Mouse (Mus musculus): ENCODE measurements around the gene Map3k7. TPM values are rescaled to one million over a fixed set of nuclear protein-coding genes. Genes with fewer than 3 reads are reported as not detected.

Gene Map3k7
- polyA plus RNA-seq, 1 experiment from 2014 or later = 26.2 TPM

- no peak for DNase-seq (ENCODE audit: low spot score)
- H3K9me3 ChIP-seq (ENCODE audit: control insufficient read depth, low read length) = no peaks in the 10 kb centered on the region
- no peak overlapping the region for H3K27ac ChIP-seq (ENCODE audit: low read depth, low read length)
- no peak overlapping the region for H3K9ac ChIP-seq (ENCODE audit: low read depth, low read length)
- no peaks in the 10 kb centered on the region for H3K36me3 ChIP-seq (ENCODE audit: control insufficient read depth, insufficient read depth, low read length)
- ATAC-seq (replicated peaks; ENCODE audit: low FRiP score) = no peak
- no peaks in the 10 kb centered on the region for H3K27me3 ChIP-seq (replicated peaks; ENCODE audit: control insufficient read depth, insufficient read depth, low read length)
- peaks cover 16% of the 10 kb centered on the region for H3K4me1 ChIP-seq (replicated peaks; ENCODE audit: control insufficient read depth, insufficient read depth, low read length)
- no peak overlapping the region for H3K4me2 ChIP-seq
- WGBS = 66% methylated on average over 1 of the region's 1 CpGs
- no peak overlapping the region for H3K4me3 ChIP-seq (ENCODE audit: low read depth, low read length)
Observed at GRCm38 (mm10) chr4:31971437-31971836, 7.5 kb downstream of the Map3k7 start.

- DNase-seq (ENCODE audit: low spot score) = no peak
- no peaks in the 10 kb centered on the region for H3K9me3 ChIP-seq (ENCODE audit: control insufficient read depth, low read length)
- H3K27ac ChIP-seq (ENCODE audit: low read depth, low read length) = no peak overlapping the region
- no peak overlapping the region for H3K4me2 ChIP-seq
- ATAC-seq (replicated peaks; ENCODE audit: low FRiP score) = no peak
- H3K36me3 ChIP-seq (ENCODE audit: control insufficient read depth, insufficient read depth, low read length) = peaks cover 3% of the 10 kb centered on the region; the same call in 1 of the 2 replicates
- no peak overlapping the region for H3K4me3 ChIP-seq (ENCODE audit: low read depth, low read length)
- peaks cover 16% of the 10 kb centered on the region for H3K4me1 ChIP-seq (replicated peaks; ENCODE audit: control insufficient read depth, insufficient read depth, low read length)
- H3K9ac ChIP-seq (ENCODE audit: low read depth, low read length) = no peak overlapping the region
- no peaks in the 10 kb centered on the region for H3K27me3 ChIP-seq (replicated peaks; ENCODE audit: control insufficient read depth, insufficient read depth, low read length)
- 69% methylated on average over 6 of the region's 6 CpGs for WGBS
Observed at GRCm38 (mm10) chr4:31972181-31972580, 8.3 kb downstream of the Map3k7 start.

- 69% methylated on average over 3 of the region's 3 CpGs for WGBS
- H3K9ac ChIP-seq (ENCODE audit: low read depth, low read length) = no peak overlapping the region
- no peak overlapping the region for H3K27ac ChIP-seq (ENCODE audit: low read depth, low read length)
Observed at GRCm38 (mm10) chr4:31975260-31975950, 11.5 kb downstream of the Map3k7 start.

GRCm38 (mm10) chr4:31981863-31982262 lies 18.0 kb downstream of the Map3k7 start:
- no peak overlapping the region for H3K4me2 ChIP-seq
- no peak for DNase-seq (ENCODE audit: low spot score)
- H3K27me3 ChIP-seq (replicated peaks; ENCODE audit: control insufficient read depth, insufficient read depth, low read length) = no peaks in the 10 kb centered on the region
- no peak overlapping the region for H3K9ac ChIP-seq (ENCODE audit: low read depth, low read length)
- no peak for ATAC-seq (replicated peaks; ENCODE audit: low FRiP score)
- no peaks in the 10 kb centered on the region for H3K9me3 ChIP-seq (ENCODE audit: control insufficient read depth, low read length)
- H3K4me1 ChIP-seq (replicated peaks; ENCODE audit: control insufficient read depth, insufficient read depth, low read length) = no peaks in the 10 kb centered on the region
- H3K4me3 ChIP-seq (ENCODE audit: low read depth, low read length) = no peak overlapping the region
- WGBS = 90% methylated on average over 8 of the region's 8 CpGs
- H3K27ac ChIP-seq (ENCODE audit: low read depth, low read length) = no peak overlapping the region
- peaks cover 14% of the 10 kb centered on the region for H3K36me3 ChIP-seq (ENCODE audit: control insufficient read depth, insufficient read depth, low read length)

More at GRCm38 (mm10) chr4:31975260-31975950, 11.5 kb downstream of the Map3k7 start:
- H3K27me3 ChIP-seq (replicated peaks; ENCODE audit: control insufficient read depth, insufficient read depth, low read length) = no peaks in the 10 kb centered on the region
- no peak overlapping the region for H3K4me3 ChIP-seq (ENCODE audit: low read depth, low read length)
- H3K9me3 ChIP-seq (ENCODE audit: control insufficient read depth, low read length) = no peaks in the 10 kb centered on the region
- DNase-seq (ENCODE audit: low spot score) (no peak), ATAC-seq (replicated peaks; ENCODE audit: low FRiP score) (no peak)
- H3K4me1 ChIP-seq (replicated peaks; ENCODE audit: control insufficient read depth, insufficient read depth, low read length) = peaks cover 10% of the 10 kb centered on the region
- peaks cover 7% of the 10 kb centered on the region; the same call in 1 of the 2 replicates for H3K36me3 ChIP-seq (ENCODE audit: control insufficient read depth, insufficient read depth, low read length)
- H3K4me2 ChIP-seq = no peak overlapping the region

GRCm38 (mm10) chr4:31993386-31993785 lies 29.5 kb downstream of the Map3k7 start:
- Histone ChIP-seq H3K9me3 (ENCODE audit: control insufficient read depth, low read length) (no peaks in the 10 kb centered on the region), H3K4me3 (ENCODE audit: low read depth, low read length) (no peak overlapping the region), H3K9ac (ENCODE audit: low read depth, low read length) (no peak overlapping the region), H3K27me3 (replicated peaks; ENCODE audit: control insufficient read depth, insufficient read depth, low read length) (no peaks in the 10 kb centered on the region), H3K27ac (ENCODE audit: low read depth, low read length) (no peak overlapping the region), H3K36me3 (ENCODE audit: control insufficient read depth, insufficient read depth, low read length) (peaks cover 9% of the 10 kb centered on the region; the same call in 1 of the 2 replicates), H3K4me1 (replicated peaks; ENCODE audit: control insufficient read depth, insufficient read depth, low read length) (no peaks in the 10 kb centered on the region), H3K4me2 (no peak overlapping the region)
- WGBS = 81% methylated on average over 2 of the region's 2 CpGs
- no peak for ATAC-seq (replicated peaks; ENCODE audit: low FRiP score)
- no peak for DNase-seq (ENCODE audit: low spot score)

GRCm38 (mm10) chr4:31993865-31994264 lies 30.0 kb downstream of the Map3k7 start:
- no peak overlapping the region for H3K27ac ChIP-seq (ENCODE audit: low read depth, low read length)
- no peaks in the 10 kb centered on the region for H3K9me3 ChIP-seq (ENCODE audit: control insufficient read depth, low read length)
- 54% methylated on average over 1 of the region's 1 CpGs for WGBS
- H3K4me2 ChIP-seq = no peak overlapping the region
- peaks cover 9% of the 10 kb centered on the region; the same call in 1 of the 2 replicates for H3K36me3 ChIP-seq (ENCODE audit: control insufficient read depth, insufficient read depth, low read length)
- no peaks in the 10 kb centered on the region for H3K27me3 ChIP-seq (replicated peaks; ENCODE audit: control insufficient read depth, insufficient read depth, low read length)
- H3K4me1 ChIP-seq (replicated peaks; ENCODE audit: control insufficient read depth, insufficient read depth, low read length) = no peaks in the 10 kb centered on the region
- H3K4me3 ChIP-seq (ENCODE audit: low read depth, low read length) = no peak overlapping the region
- DNase-seq (ENCODE audit: low spot score) = no peak
- no peak overlapping the region for H3K9ac ChIP-seq (ENCODE audit: low read depth, low read length)
- ATAC-seq (replicated peaks; ENCODE audit: low FRiP score) = no peak

- H3K36me3 ChIP-seq (ENCODE audit: control insufficient read depth, insufficient read depth, low read length) = peaks cover 5% of the 10 kb centered on the region; the same call in 1 of the 2 replicates
- ATAC-seq (replicated peaks; ENCODE audit: low FRiP score) = no peak
- 88% methylated on average over 3 of the region's 3 CpGs for WGBS
Observed at GRCm38 (mm10) chr4:32001498-32001897, 37.6 kb downstream of the Map3k7 start.

GRCm38 (mm10) chr4:32004773-32005591 lies 41.1 kb downstream of the Map3k7 start:
- no peak for ATAC-seq (replicated peaks; ENCODE audit: low FRiP score)
- no peak overlapping the region for H3K9ac ChIP-seq (ENCODE audit: low read depth, low read length)
- H3K36me3 ChIP-seq (ENCODE audit: control insufficient read depth, insufficient read depth, low read length) = peaks cover 7% of the 10 kb centered on the region; the same call in 1 of the 2 replicates
- H3K9me3 ChIP-seq (ENCODE audit: control insufficient read depth, low read length) = no peaks in the 10 kb centered on the region
- H3K27me3 ChIP-seq (replicated peaks; ENCODE audit: control insufficient read depth, insufficient read depth, low read length) = no peaks in the 10 kb centered on the region
- 84% methylated on average over 6 of the region's 6 CpGs for WGBS
- H3K4me1 ChIP-seq (replicated peaks; ENCODE audit: control insufficient read depth, insufficient read depth, low read length) = no peaks in the 10 kb centered on the region
- H3K4me3 ChIP-seq (ENCODE audit: low read depth, low read length) = no peak overlapping the region
- H3K27ac ChIP-seq (ENCODE audit: low read depth, low read length) = no peak overlapping the region
- no peak overlapping the region for H3K4me2 ChIP-seq
- DNase-seq (ENCODE audit: low spot score) = no peak

More at GRCm38 (mm10) chr4:32001498-32001897, 37.6 kb downstream of the Map3k7 start:
- Histone ChIP-seq H3K4me2 (no peak overlapping the region), H3K4me3 (ENCODE audit: low read depth, low read length) (no peak overlapping the region), H3K27me3 (replicated peaks; ENCODE audit: control insufficient read depth, insufficient read depth, low read length) (no peaks in the 10 kb centered on the region), H3K9ac (ENCODE audit: low read depth, low read length) (no peak overlapping the region), H3K27ac (ENCODE audit: low read depth, low read length) (no peak overlapping the region), H3K9me3 (ENCODE audit: control insufficient read depth, low read length) (no peaks in the 10 kb centered on the region), H3K4me1 (replicated peaks; ENCODE audit: control insufficient read depth, insufficient read depth, low read length) (no peaks in the 10 kb centered on the region)
- no peak for DNase-seq (ENCODE audit: low spot score)

Data from liver, embryonic 11.5 days (tissue).